Mouse (Mus musculus) kidney, postnatal 0 days (tissue): Measurements from ENCODE around the gene Nfkb1. TPM values are rescaled to one million over a fixed set of nuclear protein-coding genes. Genes with fewer than 3 reads are reported as not detected.
A peak's percentile ranks its signal among the peaks of the same experiment; 100 is the strongest.

Source experiments
- ATAC-seq: fragments of 200-750 bp; cut with Nextera tagmentation; replicated peaks from 2 replicates; pipeline ENCODE4 v1.8.0; 2017; ENCODE audit warnings: low read depth, moderate number of reproducible peaks, moderate TSS enrichment, moderate library complexity; ENCODE audit not compliant: low FRiP score
- DNase-seq: peaks from one replicate; pipeline ENCODE4 v3.0.0-alpha.2; 2016; ENCODE audit warnings: low spot score
- H3K27ac ChIP-seq: fragments of 300-500 bp; sonication (generic); 2 replicates; pipeline ENCODE4 v1.5.1; 2014; ENCODE audit warnings: mild to moderate bottlenecking
- H3K27me3 ChIP-seq: fragments of 300-500 bp; sonication (generic); 2 replicates; pipeline ENCODE4 v1.6.1; 2014; ENCODE audit warnings: low read length, mixed read lengths; ENCODE audit not compliant: insufficient read depth
- H3K36me3 ChIP-seq: fragments of 300-500 bp; sonication (generic); 2 replicates; pipeline ENCODE4 v1.6.1; 2014; ENCODE audit warnings: low read length, mixed read lengths; ENCODE audit not compliant: insufficient read depth
- H3K4me1 ChIP-seq: fragments of 300-500 bp; sonication (generic); replicated peaks from 2 replicates; pipeline ENCODE4 v1.6.1; 2014; ENCODE audit warnings: antibody characterized with exemption, low read length, mixed read lengths; ENCODE audit not compliant: insufficient read depth
- H3K4me2 ChIP-seq: fragments of 300-500 bp; sonication (generic); 2 replicates; pipeline ENCODE4 v1.6.1; 2014; ENCODE audit warnings: mild to moderate bottlenecking, low read length, moderate library complexity, mixed read lengths
- H3K4me3 ChIP-seq: fragments of 300-500 bp; sonication (generic); replicated peaks from 2 replicates; pipeline ENCODE4 v1.5.1; 2014; ENCODE audit warnings: low read depth, low read length
- H3K9ac ChIP-seq: fragments of 300-500 bp; sonication (generic); 2 replicates; pipeline ENCODE4 v1.6.1; 2014; ENCODE audit warnings: low read depth, low read length
- H3K9me3 ChIP-seq: fragments of 300-500 bp; sonication (generic); replicated peaks from 2 replicates; pipeline ENCODE4 v1.6.1; 2016; ENCODE audit warnings: low read length, inconsistent platforms, mixed read lengths
- CTCF ChIP-seq: IDR thresholded peaks from 2 replicates; pipeline ENCODE4 v1.5.1; 2016; ENCODE audit warnings: antibody characterized with exemption, low read depth, mild to moderate bottlenecking, moderate library complexity
- WGBS: fragments of 180-500 bp; shearing (Covaris S2); extraction: QIAGEN DNeasy Blood & Tissue Kit; methylation state at CpG from one replicate; pipeline ENCODE4 v1.1.7; 2014; 5-methylcytosine and 5-hydroxymethylcytosine counted together
- polyA plus RNA-seq: library from polyadenylated mRNA; unstranded; fragments of >200 nt; fragmentation: Nextera tagmentation; extraction: Ambion mirVana; gene quantifications from 2 replicates; pipeline ENCODE4 v1.2.1, GENCODE M21; 2015

The Nfkb1 gene
- 18.1 and 19.3 TPM in 2 replicates for polyA plus RNA-seq

DNA sequence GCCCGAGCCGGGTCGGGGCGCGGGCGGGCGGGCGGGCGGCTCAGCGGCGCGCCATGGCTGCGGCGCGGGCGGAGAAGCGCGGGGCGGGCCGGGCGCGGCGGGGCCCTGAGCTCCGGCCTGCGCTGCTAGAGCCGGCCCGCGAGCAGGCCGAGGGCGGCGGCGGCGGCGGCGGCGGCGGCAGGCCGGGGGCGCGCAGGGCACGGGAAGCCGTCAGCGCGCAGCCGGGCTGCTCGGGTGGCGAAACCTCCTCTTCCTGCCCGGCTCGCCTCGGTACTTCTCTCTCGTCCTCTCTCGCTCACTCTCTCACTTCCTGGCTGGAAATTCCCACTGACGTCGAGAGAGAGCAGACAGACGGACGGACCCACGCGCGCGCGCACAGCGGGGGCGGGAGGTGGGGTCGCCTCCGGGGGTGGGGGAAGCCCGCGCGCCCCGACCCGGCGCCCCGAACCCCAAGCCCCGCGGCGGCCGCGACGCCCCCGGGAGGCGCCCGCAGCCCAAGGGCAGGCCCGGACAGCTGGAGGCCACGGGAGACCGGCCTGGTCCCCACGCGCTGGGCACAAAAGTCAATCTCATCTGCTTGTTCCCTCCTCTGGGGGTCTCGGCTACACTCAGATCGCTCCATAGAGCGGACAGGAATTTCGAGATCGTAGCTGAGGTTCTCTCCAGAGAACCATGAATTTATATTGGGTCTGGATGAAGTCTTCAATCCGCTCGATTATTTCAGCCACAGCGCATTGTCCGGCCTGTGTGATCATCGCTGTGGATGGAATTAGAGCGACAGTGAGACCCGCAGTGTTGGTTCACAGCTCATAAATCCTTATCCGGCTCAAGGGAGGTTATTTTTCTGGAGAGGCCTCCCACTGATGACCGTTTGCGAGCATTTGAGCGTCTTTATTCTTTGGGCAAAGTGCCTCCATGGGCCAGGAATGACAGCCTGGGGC, at the start of gene Nfkb1:
Gene Nfkb1, minus strand, starts transcription at position 357 of the 941 bp plus-strand sequence.
- DNase-seq (peak; percentile 80), ATAC-seq (peak; percentile 86)
- H3K4me2 ChIP-seq = peak within 1 kb of the TSS; percentile 91
- H3K9me3 ChIP-seq = no peaks in the 10 kb centered on the region
- no peaks in the 10 kb centered on the region for H3K36me3 ChIP-seq
- peaks cover 19% of the 10 kb centered on the region; the same call in 1 of the 2 replicates for H3K4me1 ChIP-seq
- H3K27me3 ChIP-seq = no peaks in the 10 kb centered on the region
- no peak for TF ChIP-seq CTCF
- WGBS = under 1% methylated on average over 60 of the region's 102 CpGs
- H3K4me3 ChIP-seq = peak within 1 kb of the TSS; percentile 90
- peak within 1 kb of the TSS; percentile 99 for H3K9ac ChIP-seq
- H3K27ac ChIP-seq = peak within 1 kb of the TSS; percentile 96

DNA sequence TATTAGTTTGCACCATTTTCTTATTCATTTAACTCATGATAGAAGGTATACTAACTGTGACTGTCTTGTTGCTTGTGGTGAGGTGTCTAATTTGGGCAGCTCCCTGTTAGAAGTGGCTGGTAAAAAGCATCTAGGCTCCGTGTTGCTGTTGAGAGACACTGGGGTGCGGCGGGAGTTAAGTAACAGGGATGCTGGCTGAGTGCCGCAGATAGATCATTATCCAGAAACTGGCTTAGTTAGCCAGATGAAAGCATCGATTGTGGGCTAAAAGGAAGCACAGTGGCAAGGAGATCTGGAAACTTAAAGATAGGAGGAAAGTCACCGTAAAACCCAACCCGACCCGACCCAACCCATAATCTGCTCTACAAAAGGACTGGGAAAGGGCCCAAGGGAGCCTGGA, 49.4 kb upstream of the Nfkb1 start:
- Histone ChIP-seq H3K9ac (no peak overlapping the region), H3K27me3 (no peaks in the 10 kb centered on the region), H3K27ac (no peak overlapping the region), H3K4me1 (no peaks in the 10 kb centered on the region), H3K4me3 (no peak overlapping the region), H3K9me3 (no peaks in the 10 kb centered on the region), H3K36me3 (no peaks in the 10 kb centered on the region), H3K4me2 (no peak overlapping the region)
- ATAC-seq (no peak), DNase-seq (no peak)
- TF ChIP-seq CTCF = no peak
- WGBS = 69% methylated on average over 8 of the region's 8 CpGs

DNA sequence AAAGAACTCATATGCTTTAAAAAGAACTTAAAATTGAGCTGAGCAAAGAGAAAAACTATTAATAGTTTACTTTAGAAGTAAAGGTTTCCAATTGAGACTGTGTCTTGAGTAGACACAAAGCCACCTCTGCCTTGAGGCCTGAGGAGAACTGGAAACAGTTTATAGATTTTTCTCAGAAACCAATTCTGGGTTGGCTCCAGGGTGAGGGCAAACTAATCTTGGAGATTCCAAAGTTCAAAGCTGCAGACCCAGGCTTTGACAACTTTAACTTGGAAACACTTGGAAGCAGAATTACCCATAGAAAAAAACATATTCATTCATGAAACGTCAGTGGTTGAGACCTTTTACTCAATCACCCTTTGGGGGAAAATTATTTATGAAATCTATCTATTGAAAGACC, 43.4 kb upstream of the Nfkb1 start:
- Histone ChIP-seq H3K36me3 (no peaks in the 10 kb centered on the region), H3K27ac (no peak overlapping the region), H3K9me3 (no peaks in the 10 kb centered on the region), H3K9ac (no peak overlapping the region), H3K27me3 (no peaks in the 10 kb centered on the region), H3K4me2 (no peak overlapping the region), H3K4me3 (no peak overlapping the region), H3K4me1 (no peaks in the 10 kb centered on the region)
- 72% methylated on average over 1 of the region's 1 CpGs for WGBS
- ATAC-seq = no peak
- DNase-seq = no peak
- no peak for TF ChIP-seq CTCF

DNA sequence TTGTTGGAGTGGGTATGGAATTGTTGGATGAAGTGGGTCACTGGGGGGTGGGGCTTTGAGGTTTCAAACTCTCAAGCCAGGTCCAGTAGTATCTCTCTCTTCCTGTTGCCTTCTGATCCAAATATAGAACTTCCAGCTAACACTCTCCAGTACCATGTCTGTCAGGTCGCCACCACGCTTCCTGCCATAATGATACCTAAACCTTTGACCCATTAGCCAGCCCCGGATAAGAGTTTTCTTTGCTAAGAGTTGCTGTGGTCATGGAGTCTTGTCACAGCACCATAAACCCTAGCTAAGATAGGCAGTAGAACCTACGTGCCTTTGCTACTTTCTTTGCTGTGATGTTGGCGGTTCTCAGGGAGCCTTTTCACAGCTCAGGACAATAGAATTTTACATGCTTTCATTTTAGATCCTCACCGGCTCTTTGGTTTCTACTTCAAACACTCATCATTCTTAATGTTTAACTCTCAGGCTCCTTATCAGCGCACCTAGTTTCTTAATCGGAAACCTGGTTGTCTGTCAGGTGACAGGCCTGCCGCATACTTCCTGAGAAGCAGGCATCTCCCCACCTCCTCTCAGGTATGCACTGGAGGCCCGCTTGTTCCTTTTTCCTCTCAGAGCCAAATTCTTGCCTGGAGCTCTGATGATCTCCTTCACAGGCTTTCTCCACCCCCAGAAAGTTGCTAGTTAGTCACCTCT, 41.5 kb upstream of the Nfkb1 start:
- TF ChIP-seq CTCF = no peak
- Histone ChIP-seq H3K27me3 (no peaks in the 10 kb centered on the region), H3K4me2 (no peak overlapping the region), H3K4me1 (no peaks in the 10 kb centered on the region), H3K36me3 (no peaks in the 10 kb centered on the region), H3K4me3 (no peak overlapping the region), H3K27ac (no peak overlapping the region), H3K9me3 (no peaks in the 10 kb centered on the region), H3K9ac (no peak overlapping the region)
- DNase-seq (no peak), ATAC-seq (no peak)
- WGBS = 81% methylated on average over 10 of the region's 10 CpGs

DNA sequence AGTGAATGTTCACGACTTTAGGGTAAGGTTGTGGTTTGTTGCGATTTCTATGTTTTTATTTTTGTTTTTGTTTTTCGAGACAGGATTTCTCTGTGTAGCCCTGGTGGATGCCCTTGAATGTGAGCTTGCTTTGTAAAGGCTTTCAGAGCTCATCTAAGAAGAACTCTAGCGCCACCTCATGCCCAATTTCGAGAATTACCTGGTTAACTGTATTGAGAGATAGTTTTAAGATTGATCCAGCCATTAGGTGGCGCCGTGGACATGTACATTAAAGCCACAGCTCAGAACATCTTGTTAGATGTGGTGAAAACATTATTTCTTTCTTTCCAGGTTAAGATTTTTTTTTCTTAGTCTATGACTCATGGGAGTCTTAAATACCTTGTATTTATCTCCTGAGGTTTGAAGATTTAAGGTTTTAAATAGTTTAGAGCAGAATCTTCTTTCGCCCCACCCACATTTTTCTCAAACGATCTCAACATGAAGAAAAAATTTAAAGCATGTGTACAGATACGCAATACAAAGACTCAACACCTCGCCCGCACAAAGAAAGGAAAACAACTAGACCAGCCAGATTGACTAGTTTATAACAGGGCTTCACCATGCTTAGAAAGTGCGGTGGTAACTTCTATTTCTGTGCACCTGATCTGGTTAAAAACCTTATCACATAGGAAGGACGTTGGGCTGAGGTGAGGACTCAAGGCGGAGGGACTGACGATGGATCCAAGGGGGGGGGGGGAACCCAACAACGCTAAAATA, 40.1 kb upstream of the Nfkb1 start:
- H3K36me3 ChIP-seq = no peaks in the 10 kb centered on the region
- no peak overlapping the region for H3K27ac ChIP-seq
- TF ChIP-seq CTCF = peak; percentile 99
- DNase-seq (peak; percentile 99), ATAC-seq (peak; percentile 64; the same call in 1 of the 2 replicates)
- no peak overlapping the region for H3K9ac ChIP-seq
- WGBS = 26% methylated on average over 17 of the region's 17 CpGs
- no peaks in the 10 kb centered on the region for H3K9me3 ChIP-seq
- no peaks in the 10 kb centered on the region for H3K4me1 ChIP-seq
- no peak overlapping the region for H3K4me2 ChIP-seq
- no peak overlapping the region for H3K4me3 ChIP-seq
- no peaks in the 10 kb centered on the region for H3K27me3 ChIP-seq

DNA sequence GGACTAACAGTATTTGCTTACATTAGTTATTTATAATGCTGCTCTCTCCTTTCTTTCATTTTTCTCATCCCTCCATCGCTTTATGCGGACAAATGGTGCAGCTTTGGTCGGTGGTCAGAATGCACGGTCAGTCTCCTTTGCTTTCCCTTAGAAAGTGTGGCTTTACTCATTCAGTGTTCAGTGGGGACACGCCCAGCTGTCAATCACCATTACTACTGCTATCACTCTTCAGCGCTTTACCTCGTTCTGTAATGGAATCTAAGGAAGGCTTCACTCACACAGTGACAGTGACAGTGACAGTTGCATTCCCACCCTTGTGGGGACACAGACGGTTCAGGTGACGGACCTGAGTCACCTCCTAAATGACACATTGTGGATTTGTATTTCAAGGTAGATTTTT, 39.4 kb upstream of the Nfkb1 start:
- Histone ChIP-seq H3K9ac (no peak overlapping the region), H3K4me3 (no peak overlapping the region), H3K4me1 (no peaks in the 10 kb centered on the region), H3K27me3 (no peaks in the 10 kb centered on the region), H3K4me2 (peak overlapping the region; percentile 14; the same call in 1 of the 2 replicates), H3K9me3 (no peaks in the 10 kb centered on the region), H3K36me3 (no peaks in the 10 kb centered on the region), H3K27ac (no peak overlapping the region)
- WGBS = 53% methylated on average over 9 of the region's 9 CpGs
- ATAC-seq (no peak; the same call in 1 of the 2 replicates), DNase-seq (no peak)
- TF ChIP-seq CTCF = no peak
